ENCODE assay signal across 22 mouse cellular contexts in the genomic region with DNA sequence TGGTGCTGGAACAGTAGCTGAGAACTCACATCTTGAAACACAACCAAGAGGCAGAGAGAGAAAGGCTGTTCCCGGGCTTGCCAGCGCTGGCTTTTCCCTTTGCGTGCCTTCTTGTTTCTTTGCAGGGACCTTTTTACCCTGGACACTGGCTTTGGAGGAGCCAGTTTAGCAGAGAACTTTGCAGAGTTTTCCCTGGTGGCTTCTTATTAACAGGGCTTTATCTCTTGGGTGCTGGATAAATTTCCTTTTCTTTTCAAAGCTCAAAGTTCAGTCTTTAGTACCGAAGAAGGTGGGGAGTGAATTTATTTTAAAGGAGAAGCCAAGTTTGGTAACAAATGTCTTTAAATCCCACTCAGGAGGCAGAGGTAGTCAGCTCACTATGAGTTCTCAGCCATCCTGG.
DNase-seq lines count a peak whose midpoint lies in the region; ATAC-seq and TF ChIP-seq lines count a peak whose summit lies in the region.
"Had no signal": no experiment of that assay in that cellular context is flagged by ENCODE, and none has a peak within 500 bp of the region (broad histone marks: within the 10 kb centered on the region; RNA-seq: fewer than 3 reads in every experiment).

No protein-coding gene starts in this region.

- peaks cover 8% of the 10 kb centered on the region for H3K36me3 ChIP-seq in intestine, postnatal 0 days (ENCODE audit: control insufficient read depth, insufficient read depth)

- no peak for ATAC-seq in intestine, postnatal 0 days
- ATAC-seq: activated CD4-positive, CD25-positive, alpha-beta regulatory T cell, adult 4 months; CD4-positive, CD25-positive, alpha-beta regulatory T cell, adult 4 months; forebrain, embryonic 13.5 days; forebrain, embryonic 15.5 days; Patski had no signal

- intact Hi-C loops in left cerebral cortex, postnatal 4 days (cut with DNase I): no loop called here

- H3K9me3 ChIP-seq in intestine, postnatal 0 days (ENCODE audit: control insufficient read depth): no peaks in the 10 kb centered on the region
- H3K9me3 ChIP-seq: embryonic facial prominence, embryonic 10.5 days; embryonic facial prominence, embryonic 12.5 days; forebrain, embryonic 13.5 days; forebrain, embryonic 15.5 days had no signal

- H3K4me1 ChIP-seq in intestine, postnatal 0 days (replicated peaks; ENCODE audit: control insufficient read depth, insufficient read depth, low read length): no peaks in the 10 kb centered on the region
- H3K4me1 ChIP-seq: embryonic facial prominence, embryonic 10.5 days; embryonic facial prominence, embryonic 12.5 days; forebrain, embryonic 13.5 days; forebrain, embryonic 15.5 days had no signal

- WGBS in intestine, postnatal 0 days: 57% methylated on average over 4 of the region's 4 CpGs

- peak overlapping the region; percentile 31 for H3K4me2 ChIP-seq in intestine, postnatal 0 days (replicated peaks; ENCODE audit: low read depth)
- H3K4me2 ChIP-seq: embryonic facial prominence, embryonic 12.5 days; forebrain, embryonic 13.5 days; forebrain, embryonic 15.5 days had no signal

- no peak overlapping the region for H3K27ac ChIP-seq in intestine, postnatal 0 days (ENCODE audit: low read depth, low read length)
- H3K27ac ChIP-seq: embryonic facial prominence, embryonic 10.5 days; embryonic facial prominence, embryonic 12.5 days; forebrain, embryonic 13.5 days; forebrain, embryonic 15.5 days had no signal

- no peaks in the 10 kb centered on the region for H3K27me3 ChIP-seq in intestine, postnatal 0 days (replicated peaks; ENCODE audit: control insufficient read depth, insufficient read depth, low read length)
- H3K27me3 ChIP-seq: CH12.LX; embryonic facial prominence, embryonic 12.5 days; forebrain, embryonic 13.5 days; forebrain, embryonic 15.5 days; Patski had no signal

- no peak overlapping the region for H3K4me3 ChIP-seq in intestine, postnatal 0 days (ENCODE audit: low read depth, low read length)
- H3K4me3 ChIP-seq: embryonic facial prominence, embryonic 10.5 days; embryonic facial prominence, embryonic 12.5 days; forebrain, embryonic 13.5 days; forebrain, embryonic 15.5 days had no signal

- TF ChIP-seq CTCF in intestine, postnatal 0 days (IDR thresholded peaks at IDR 0.05; ENCODE audit: low read depth): no peak

- DNase-seq in kidney, adult 9 months: peak; percentile 5
- DNase-seq in kidney, postnatal 36 days: no peak
- DNase-seq in layer of hippocampus, postnatal 14 days (ENCODE audit: low spot score in 2 of 2): no peak
- no peak for DNase-seq in left cerebral cortex, postnatal 4 days
- DNase-seq: adrenal gland, adult 8-10 months; adrenal gland, postnatal 14 days; adrenal gland, postnatal 36 days; B cell, adult 2 months; cerebellum, adult 11-12 months; cerebellum, adult 2 months; cerebellum, adult 9-10 months; cerebellum, postnatal 10 days; cerebellum, postnatal 25 days had no signal

- H3K9ac ChIP-seq in intestine, postnatal 0 days (ENCODE audit: low read depth, low read length): no peak overlapping the region
- H3K9ac ChIP-seq: embryonic facial prominence, embryonic 12.5 days; forebrain, embryonic 13.5 days; forebrain, embryonic 15.5 days had no signal
